Comparison of ENCODE assay signal across 18 mouse cellular contexts in the genomic region with DNA sequence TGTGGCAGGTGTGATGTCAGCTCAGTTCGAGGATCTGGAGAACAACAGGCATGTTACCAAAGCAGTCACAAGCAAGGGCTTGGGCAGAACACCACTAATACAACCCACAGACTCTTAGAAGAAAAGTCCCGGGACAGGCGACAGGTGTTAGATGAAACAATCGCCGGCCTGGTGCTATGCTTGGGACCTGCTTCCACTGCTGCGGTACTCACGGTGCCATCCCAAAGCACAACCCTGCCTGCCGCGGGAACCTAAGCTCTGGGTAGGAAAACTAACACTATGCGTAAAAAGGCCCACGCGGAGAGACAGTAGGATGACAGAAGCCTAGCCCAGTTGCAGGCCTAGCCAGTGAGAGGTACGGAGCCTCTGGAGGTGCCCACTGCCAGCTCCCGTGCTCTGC.
"Had no signal": no experiment of that assay in that cellular context is flagged by ENCODE, and none has a peak within 500 bp of the region (broad histone marks: within the 10 kb centered on the region; RNA-seq: fewer than 3 reads in every experiment).

No protein-coding gene starts in this region.

- H3K9me3 ChIP-seq: heart, embryonic 10.5 days; heart, embryonic 12.5 days; hindbrain, embryonic 13.5 days; hindbrain, embryonic 15.5 days; kidney, embryonic 15.5 days; limb, embryonic 13.5 days; limb, embryonic 15.5 days; liver, embryonic 12.5 days had no signal

- H3K4me3 ChIP-seq: heart, embryonic 10.5 days; heart, embryonic 12.5 days; hindbrain, embryonic 13.5 days; hindbrain, embryonic 15.5 days; kidney, embryonic 15.5 days; limb, embryonic 13.5 days; limb, embryonic 15.5 days; liver, embryonic 12.5 days had no signal

- H3K27me3 ChIP-seq: heart, embryonic 12.5 days; hindbrain, embryonic 13.5 days; hindbrain, embryonic 15.5 days; kidney, embryonic 15.5 days; limb, embryonic 13.5 days; limb, embryonic 15.5 days; liver, embryonic 12.5 days had no signal

- H3K4me2 ChIP-seq: heart, embryonic 12.5 days; hindbrain, embryonic 13.5 days; hindbrain, embryonic 15.5 days; kidney, embryonic 15.5 days; limb, embryonic 13.5 days; limb, embryonic 15.5 days; liver, embryonic 12.5 days had no signal

- DNase-seq: gastrocnemius, postnatal 14 days; gastrocnemius, postnatal 36 days; kidney, adult 11 months; kidney, adult 9 months; layer of hippocampus, adult 9-11 months; layer of hippocampus, postnatal 36 days had no signal

- H3K4me1 ChIP-seq: hindbrain, embryonic 13.5 days; hindbrain, embryonic 15.5 days; limb, embryonic 13.5 days; limb, embryonic 15.5 days had no signal

- ATAC-seq: hindbrain, postnatal 0 days; intestine, embryonic 16.5 days; liver, embryonic 12.5 days had no signal

- H3K9ac ChIP-seq: heart, embryonic 12.5 days; hindbrain, embryonic 13.5 days; hindbrain, embryonic 15.5 days; kidney, embryonic 15.5 days; limb, embryonic 13.5 days; limb, embryonic 15.5 days; liver, embryonic 12.5 days; liver, embryonic 14.5 days had no signal

- H3K27ac ChIP-seq: heart, embryonic 10.5 days; hindbrain, embryonic 13.5 days; hindbrain, embryonic 15.5 days; hindbrain, postnatal 0 days; kidney, embryonic 15.5 days; kidney, postnatal 0 days; limb, embryonic 13.5 days; limb, embryonic 15.5 days; liver, embryonic 12.5 days; liver, embryonic 14.5 days had no signal
